Mouse (Mus musculus): ENCODE results near the gene Itpr2.

DNA sequence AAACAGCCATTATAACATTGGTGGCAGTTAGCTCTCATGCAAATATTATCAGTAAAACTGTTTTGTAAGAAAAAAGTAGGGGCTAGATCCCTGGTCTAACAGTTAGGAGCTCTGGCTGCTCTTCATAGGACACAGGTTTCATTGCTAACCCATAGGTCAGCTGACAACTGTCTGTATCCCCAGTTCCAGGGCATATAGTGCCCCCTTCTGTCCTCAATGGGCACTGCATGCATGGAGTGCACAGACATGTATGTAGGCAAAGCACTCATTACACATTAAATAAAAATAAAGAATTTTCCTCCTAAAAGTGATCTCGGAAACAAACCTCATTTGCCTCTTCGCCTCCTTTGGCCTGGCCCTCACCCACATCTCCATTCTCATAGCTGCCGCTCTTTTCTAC is 157.3 kb downstream of the Itpr2 start:
- TF ChIP-seq TAL1 (IDR thresholded peaks at IDR 0.05; ENCODE audit: low read length) = no peak
- TF ChIP-seq GATA1 (IDR thresholded peaks at IDR 0.05; ENCODE audit: low read length) = no peak
